In genomic region chr9:21321513-21321835, GRCm38 (mm10) we compare ENCODE assay signal across 8 mouse cellular contexts. TPM values are rescaled to one million over a fixed set of nuclear protein-coding genes. Genes with fewer than 3 reads are reported as not detected.
DNase-seq lines count a peak whose midpoint lies in the region; ATAC-seq and TF ChIP-seq lines count a peak whose summit lies in the region.

No protein-coding gene starts in this region.

- no peak for TF ChIP-seq POLR2A in bone marrow, adult 2 months (IDR thresholded peaks at IDR 0.05; ENCODE audit: borderline replicate concordance, control insufficient read depth, low read depth, low read length)
- 0 out of 2 replicates have a peak, but pooled peaks have one; percentile 1 for TF ChIP-seq POLR2A in lung, adult 2 months (IDR thresholded peaks at IDR 0.05; ENCODE audit: borderline replicate concordance, extremely low read depth, low read depth, low read length)

- DNase-seq in layer of hippocampus, adult 11-12 months (ENCODE audit: low spot score), result peak; percentile 58
- no peak for DNase-seq in layer of hippocampus, adult 9-10 months (ENCODE audit: low spot score)
- peak; percentile 57 to 66 for DNase-seq in heart, adult 18-20 months
- peak; percentile 36 for DNase-seq in kidney, adult 11 months
- DNase-seq in lung, adult 2 months, result peak; percentile 42
- DNase-seq in urinary bladder, adult 18-20 months (ENCODE audit: low spot score in 2 of 2), result no peak

- H3K4me1 ChIP-seq in bone marrow, adult 2 months (ENCODE audit: control insufficient read depth, insufficient read depth, low read length), result peaks cover 14% of the 10 kb centered on the region; the same call in 1 of the 2 replicates
- H3K4me1 ChIP-seq in lung, adult 2 months (ENCODE audit: control insufficient read depth, insufficient read depth, low read length), result peaks cover 10% of the 10 kb centered on the region

- peak overlapping the region; percentile 97 for H3K4me3 ChIP-seq in bone marrow, adult 2 months (replicated peaks; ENCODE audit: control insufficient read depth, low read depth, low read length)
- peak overlapping the region; percentile 90 for H3K4me3 ChIP-seq in lung, adult 2 months (replicated peaks; ENCODE audit: extremely low read depth, low read depth, low read length)

- no peak for TF ChIP-seq CTCF in bone marrow, adult 2 months (IDR thresholded peaks at IDR 0.05; ENCODE audit: control insufficient read depth, insufficient read depth, low read length)
- no peak for TF ChIP-seq CTCF in lung, adult 2 months (IDR thresholded peaks at IDR 0.05; ENCODE audit: insufficient read depth, low read length)

- WGBS in bone marrow, adult 2 months, result 0% methylated on average over 6 of the region's 6 CpGs
- WGBS in lung, adult 2 months, result 6% methylated on average over 6 of the region's 6 CpGs

- ATAC-seq in neutrophil, adult 5-6 weeks (ENCODE audit: extremely low read depth, insufficient number of reproducible peaks, low FRiP score, poor library complexity, severe bottlenecking), result peak; percentile 56

- H3K27ac ChIP-seq in bone marrow, adult 2 months (ENCODE audit: control insufficient read depth, insufficient read depth, low read depth, low read length, poor library complexity), result peak overlapping the region; percentile 85

RNA-seq across cellular contexts. Expression of gene Slc44a2, which starts 1.0 kb away (rescaled TPM):
- polyA plus RNA-seq in bone marrow, adult 2 months (2011; ENCODE audit: insufficient read depth, insufficient read length, low replicate concordance, missing spikeins), result 57.3 and 106 TPM in 2 replicates
- 10 to 100 TPM; 74.0 to 81.4 TPM for total RNA-seq in heart, adult 18-20 months (2021)
- 192 and 271 TPM in 2 replicates for polyA plus RNA-seq in lung, adult 2 months (2012; rRNA removed)
- 269 and 279 TPM in 2 replicates for total RNA-seq in neutrophil, adult 5-6 weeks (2017)

RNA-seq across cellular contexts. Expression of gene Ap1m2, which starts 9.3 kb away (rescaled TPM):
- 1.8 TPM in 1 of 2 replicates, not detected in the other for polyA plus RNA-seq in bone marrow, adult 2 months (2011; ENCODE audit: insufficient read depth, insufficient read length, low replicate concordance, missing spikeins)
- not detected for total RNA-seq in heart, adult 18-20 months (2021)
- polyA plus RNA-seq in lung, adult 2 months (2012; rRNA removed), result 21.4 and 33.9 TPM in 2 replicates
- 7.6 and 13.6 TPM in 2 replicates for total RNA-seq in neutrophil, adult 5-6 weeks (2017)

RNA-seq across cellular contexts. Expression of gene Cdkn2d, which starts 30.3 kb away (rescaled TPM):
- polyA plus RNA-seq in bone marrow, adult 2 months (2011; ENCODE audit: insufficient read depth, insufficient read length, low replicate concordance, missing spikeins), result 84.1 and 99.0 TPM in 2 replicates
- total RNA-seq in heart, adult 18-20 months (2021), result 10 to 100 TPM; 14.3 to 15.9 TPM
- 33.5 and 34.7 TPM in 2 replicates for polyA plus RNA-seq in lung, adult 2 months (2012; rRNA removed)
- 74.5 and 93.6 TPM in 2 replicates for total RNA-seq in neutrophil, adult 5-6 weeks (2017)

RNA-seq across cellular contexts. Expression of gene Kri1, which starts 33.7 kb away (rescaled TPM):
- 50.1 and 105 TPM in 2 replicates for polyA plus RNA-seq in bone marrow, adult 2 months (2011; ENCODE audit: insufficient read depth, insufficient read length, low replicate concordance, missing spikeins)
- 10 to 100 TPM; 10.6 to 17.2 TPM for total RNA-seq in heart, adult 18-20 months (2021)
- polyA plus RNA-seq in lung, adult 2 months (2012; rRNA removed), result 16.9 and 21.5 TPM in 2 replicates
- total RNA-seq in neutrophil, adult 5-6 weeks (2017), result 175 and 178 TPM in 2 replicates

RNA-seq across cellular contexts. Expression of gene Ilf3, which starts 46.2 kb away (rescaled TPM):
- polyA plus RNA-seq in bone marrow, adult 2 months (2011; ENCODE audit: insufficient read depth, insufficient read length, low replicate concordance, missing spikeins), result 24.2 and 40.1 TPM in 2 replicates
- total RNA-seq in heart, adult 18-20 months (2021), result 10 to 100 TPM; 25.2 to 28.5 TPM
- polyA plus RNA-seq in lung, adult 2 months (2012; rRNA removed), result 31.8 and 35.2 TPM in 2 replicates
- total RNA-seq in neutrophil, adult 5-6 weeks (2017), result 58.2 and 67.9 TPM in 2 replicates

Comparison
In these comparisons a context has a peak if more than half of its experiments do, and no peak if none do; other contexts are left out.
1. DNase-seq: peak in layer of hippocampus, adult 11-12 months (single experiment), heart, adult 18-20 months (2 of 2), kidney, adult 11 months (single experiment) and lung, adult 2 months (single experiment); none in layer of hippocampus, adult 9-10 months (single experiment) and urinary bladder, adult 18-20 months (0 of 2).